Mouse (Mus musculus) MEL-GATA-1-ER (cell line): ENCODE measurements around the gene Etv5.

Experiments
- DNase-seq: peaks from one replicate; pipeline ENCODE4 v3.0.0-alpha.2; 2012; ENCODE audit warnings: low read depth; ENCODE audit errors: extremely low read depth

Etv5 gene

DNA sequence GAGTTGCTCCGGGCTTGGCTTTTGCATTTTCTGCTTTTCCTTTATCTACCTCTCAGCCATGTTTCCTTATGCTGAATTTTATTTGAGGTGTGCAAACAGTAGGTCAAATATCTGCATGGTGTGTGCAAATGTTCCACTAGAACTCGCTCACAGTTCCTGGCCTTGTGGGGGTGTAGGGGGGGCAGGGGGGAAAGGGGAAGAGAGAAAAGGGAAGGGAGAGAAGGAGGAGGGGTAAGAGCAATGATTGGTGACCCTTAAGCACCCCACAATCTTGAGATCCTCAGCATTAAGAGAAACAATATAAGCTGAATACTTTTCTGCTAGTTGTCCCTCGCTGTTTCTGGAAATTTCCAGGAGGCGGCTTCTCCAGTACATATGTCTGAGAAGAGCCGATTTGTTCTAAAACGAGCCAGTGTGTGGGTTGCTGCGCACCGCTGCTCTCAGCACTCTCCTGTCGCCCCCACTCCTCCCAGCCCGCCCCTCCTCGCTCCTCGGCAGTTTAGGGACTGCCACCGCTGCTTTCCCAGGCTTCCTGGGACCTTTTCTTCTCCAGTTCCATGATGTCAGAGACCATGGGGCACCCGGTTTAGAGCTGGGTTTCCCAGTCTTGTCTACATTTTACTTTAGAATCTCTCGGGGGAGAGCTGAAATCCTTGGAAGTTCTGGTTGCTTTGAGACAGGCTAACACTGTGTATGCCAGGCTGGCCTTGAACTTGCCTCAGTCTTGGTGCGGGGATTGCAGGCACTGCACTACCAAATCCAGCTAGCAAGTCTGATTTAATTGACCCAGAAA, 90.8 kb downstream of the Etv5 start:
- no peak for DNase-seq

DNA sequence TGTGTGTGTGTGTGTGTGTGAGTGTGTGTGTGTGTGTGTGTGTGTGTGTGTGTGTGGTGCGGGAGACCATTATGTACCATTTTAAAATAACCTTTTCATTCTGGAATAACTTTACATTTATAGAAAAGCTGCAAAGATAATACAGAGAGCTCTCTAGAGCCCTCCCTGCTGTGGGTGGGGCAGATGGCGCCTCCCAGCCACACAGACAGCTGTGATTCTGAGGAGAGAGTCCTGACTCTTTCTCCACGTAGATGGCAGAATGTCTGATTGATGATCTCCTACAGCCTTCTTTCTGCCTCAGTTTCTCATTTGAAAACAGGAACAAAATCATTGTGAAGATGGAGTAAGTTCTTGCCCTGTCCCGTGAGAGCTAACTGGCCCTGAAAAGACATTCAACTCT, 91.5 kb downstream of the Etv5 start:
- no peak for DNase-seq

DNA sequence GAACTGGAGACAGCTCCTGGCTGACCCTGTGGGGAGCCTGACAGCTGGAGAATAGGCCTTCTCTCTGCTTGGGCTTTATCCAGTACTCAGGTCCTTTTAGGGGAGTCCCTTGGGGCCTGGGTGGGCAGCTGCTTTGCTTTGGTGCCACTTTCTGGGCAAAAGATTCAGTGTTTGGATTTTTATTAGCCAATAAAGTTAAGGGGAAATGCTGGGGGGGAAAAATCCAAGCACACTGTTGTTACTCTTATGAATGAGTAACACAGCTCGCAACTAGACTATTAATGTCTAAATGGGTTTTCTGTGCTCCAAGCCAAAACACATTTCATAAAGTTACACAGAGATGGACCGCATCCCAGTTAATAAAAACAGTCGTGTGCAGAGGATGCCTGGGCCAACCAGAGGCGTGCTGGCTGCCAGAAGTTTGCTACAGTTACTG, 98.3 kb downstream of the Etv5 start:
- DNase-seq: no peak

DNA sequence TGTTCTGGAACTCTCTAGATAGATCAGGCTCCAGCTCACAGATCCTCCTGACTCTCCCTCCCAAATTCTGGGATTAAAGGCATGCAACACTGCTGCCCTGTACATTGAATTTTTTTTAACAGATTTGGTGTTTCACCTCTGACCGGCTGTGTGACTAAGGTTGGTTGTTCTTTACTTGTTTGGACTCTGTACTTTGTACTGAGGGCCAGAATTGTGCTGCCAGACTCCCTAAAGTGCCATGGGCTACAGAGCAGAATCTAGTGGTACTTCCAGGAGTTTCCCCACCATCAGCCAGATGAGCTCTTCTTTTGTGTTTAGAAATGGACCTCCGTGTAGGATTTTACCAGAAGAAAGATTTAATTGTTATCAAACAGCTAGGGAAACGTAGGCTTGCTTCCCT, 103.7 kb downstream of the Etv5 start:
- no peak for DNase-seq
